Mouse (Mus musculus) brain, embryonic 18.5 days (tissue): ENCODE measurements around the gene Disc1.

ENCODE experiments used
- DNase-seq: peaks from one replicate; pipeline ENCODE4 v3.0.0-alpha.2; 2012; ENCODE audit warnings: low read depth, low spot score

Gene Disc1

GRCm38 (mm10) chr8:125053505-125054435, at the start of gene Disc1:
Gene Disc1 (plus strand): TSS chr8:125054195.
- no peak for DNase-seq

GRCm38 (mm10) chr8:125012695-125013627, 41.0 kb upstream of the Disc1 start, which contains the start of gene Tsnax:
Gene Tsnax (plus strand): TSS chr8:125012997.
- DNase-seq, result peak; percentile 84

DNA sequence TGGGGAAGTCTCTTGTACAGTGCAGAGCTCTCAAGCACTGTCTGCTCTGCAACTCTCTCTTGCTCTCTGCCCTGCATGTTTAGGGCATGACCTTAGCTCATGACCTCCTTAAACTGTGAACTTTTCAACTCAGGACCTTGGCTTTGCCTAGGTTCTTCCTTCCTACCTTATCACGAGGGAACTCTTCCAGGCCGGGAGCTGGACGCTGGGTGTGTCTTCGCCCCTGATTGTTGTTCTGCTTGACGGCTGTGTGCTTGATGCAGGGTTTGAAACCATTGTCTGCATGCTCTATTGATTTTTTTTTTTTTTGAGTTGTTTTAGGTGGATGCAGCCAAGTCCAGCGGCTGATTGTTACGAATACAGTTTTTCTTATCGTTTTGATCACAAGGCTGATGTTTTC, 29.9 kb upstream of the Disc1 start:
- no peak for DNase-seq

- DNase-seq, result no peak
Observed at GRCm38 (mm10) chr8:125027211-125027610, 26.8 kb upstream of the Disc1 start.

GRCm38 (mm10) chr8:125028841-125029240, 25.2 kb upstream of the Disc1 start:
- no peak for DNase-seq

DNA sequence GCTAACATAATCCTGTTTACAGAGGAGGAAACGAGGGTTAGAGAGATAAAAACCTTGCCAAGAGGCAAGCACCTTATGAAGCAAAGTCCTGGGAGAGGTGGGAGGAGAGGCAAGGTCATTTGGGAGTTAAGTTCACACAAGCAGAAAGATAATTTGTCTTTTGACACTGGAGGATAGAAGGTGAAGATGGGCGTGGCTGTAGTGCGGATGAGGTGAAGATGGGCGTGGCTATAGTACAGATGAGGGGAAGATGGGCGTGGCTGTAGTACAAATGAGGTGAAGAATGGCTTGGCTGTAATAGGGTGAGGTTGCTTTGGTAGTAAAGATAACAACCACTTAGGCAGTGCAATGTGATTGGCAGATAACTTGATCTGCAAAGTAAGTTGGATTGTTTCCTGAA, 22.7 kb upstream of the Disc1 start:
- DNase-seq, result no peak

DNA sequence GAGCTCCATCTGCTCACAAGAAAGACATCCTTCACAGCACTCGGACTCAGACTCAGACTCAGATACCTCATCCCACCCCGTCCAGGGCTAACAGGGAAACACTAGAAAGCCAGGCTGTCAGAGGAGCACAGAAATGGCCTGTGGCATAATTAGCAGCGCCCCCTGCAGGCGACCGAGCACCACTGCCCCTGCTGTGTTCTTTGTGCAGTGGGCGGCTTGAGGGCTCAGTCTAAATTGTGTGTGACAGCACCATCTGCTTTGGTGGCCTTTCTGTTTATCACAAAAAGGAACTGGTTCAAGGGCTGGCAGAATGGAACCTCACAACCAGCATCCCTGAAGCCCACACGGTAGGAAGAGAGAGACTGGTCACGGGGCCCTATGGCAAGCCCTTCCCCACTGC, 19.3 kb upstream of the Disc1 start:
- DNase-seq, result no peak

GRCm38 (mm10) chr8:125037081-125037480, 16.9 kb upstream of the Disc1 start:
- no peak for DNase-seq

DNA sequence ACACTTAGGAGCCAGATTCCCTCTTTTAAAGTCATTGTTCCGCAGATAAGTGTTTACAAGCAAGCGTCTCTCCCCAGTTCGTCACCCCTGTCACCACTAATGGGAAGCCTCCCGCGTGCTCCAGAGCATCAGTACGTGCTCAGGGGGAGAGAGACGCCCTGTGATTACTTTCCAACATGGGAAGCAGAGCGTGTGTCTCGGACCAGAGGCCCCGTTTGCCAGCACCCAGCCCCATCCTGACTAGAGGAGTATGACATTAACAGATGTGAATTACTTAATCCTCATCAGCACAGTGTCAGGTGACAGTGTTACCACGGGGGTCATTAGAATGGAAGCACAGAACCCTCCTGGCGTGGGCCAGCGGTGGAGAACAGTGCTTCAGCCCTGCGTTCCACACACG, 15.3 kb upstream of the Disc1 start:
- DNase-seq, result no peak

- no peak for DNase-seq
Observed at GRCm38 (mm10) chr8:125040587-125041375, 13.2 kb upstream of the Disc1 start.

DNA sequence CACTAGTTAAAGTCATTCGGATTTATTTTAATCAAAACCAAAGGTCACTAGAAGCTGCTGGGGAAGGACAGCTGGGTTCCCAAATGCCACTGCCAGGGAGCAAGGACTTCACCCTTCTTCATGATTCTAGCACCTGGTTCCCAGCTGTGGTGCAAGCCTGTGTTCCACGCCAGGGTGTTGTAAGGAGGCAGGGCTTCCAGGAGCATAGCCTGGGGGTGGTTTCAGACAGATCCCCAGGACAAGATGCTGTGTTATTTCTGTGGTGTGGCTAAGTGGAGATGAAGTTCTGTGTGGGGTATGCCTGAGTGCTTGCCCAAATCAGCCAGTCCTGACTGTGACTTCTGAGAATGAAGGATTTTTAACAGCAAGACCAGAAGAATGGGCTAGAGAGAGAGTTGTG, 12.5 kb upstream of the Disc1 start:
- DNase-seq, result no peak

GRCm38 (mm10) chr8:125043394-125043793, 10.6 kb upstream of the Disc1 start:
- no peak for DNase-seq

DNA sequence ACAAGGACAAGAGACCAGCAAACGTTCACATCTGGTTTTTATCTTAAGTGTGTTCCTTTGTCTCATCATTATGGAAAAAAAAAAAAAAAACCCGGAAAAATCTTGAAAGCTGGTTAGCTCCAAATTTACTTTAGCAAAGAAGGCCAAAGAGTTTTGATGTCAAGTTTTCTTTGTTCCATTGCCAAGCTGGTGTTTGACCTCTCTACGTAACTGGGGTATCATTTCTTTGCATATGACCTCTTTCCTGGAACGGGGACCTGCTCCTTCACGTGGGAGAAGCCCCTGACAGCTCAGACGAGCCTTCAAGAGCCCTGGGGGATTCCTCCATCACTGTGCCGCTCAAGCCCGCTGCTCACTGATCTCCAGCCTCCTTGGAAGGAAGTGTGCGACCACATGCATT, 10.1 kb upstream of the Disc1 start:
- no peak for DNase-seq

- DNase-seq, result no peak
Observed at GRCm38 (mm10) chr8:125045760-125046159, 8.2 kb upstream of the Disc1 start.

DNA sequence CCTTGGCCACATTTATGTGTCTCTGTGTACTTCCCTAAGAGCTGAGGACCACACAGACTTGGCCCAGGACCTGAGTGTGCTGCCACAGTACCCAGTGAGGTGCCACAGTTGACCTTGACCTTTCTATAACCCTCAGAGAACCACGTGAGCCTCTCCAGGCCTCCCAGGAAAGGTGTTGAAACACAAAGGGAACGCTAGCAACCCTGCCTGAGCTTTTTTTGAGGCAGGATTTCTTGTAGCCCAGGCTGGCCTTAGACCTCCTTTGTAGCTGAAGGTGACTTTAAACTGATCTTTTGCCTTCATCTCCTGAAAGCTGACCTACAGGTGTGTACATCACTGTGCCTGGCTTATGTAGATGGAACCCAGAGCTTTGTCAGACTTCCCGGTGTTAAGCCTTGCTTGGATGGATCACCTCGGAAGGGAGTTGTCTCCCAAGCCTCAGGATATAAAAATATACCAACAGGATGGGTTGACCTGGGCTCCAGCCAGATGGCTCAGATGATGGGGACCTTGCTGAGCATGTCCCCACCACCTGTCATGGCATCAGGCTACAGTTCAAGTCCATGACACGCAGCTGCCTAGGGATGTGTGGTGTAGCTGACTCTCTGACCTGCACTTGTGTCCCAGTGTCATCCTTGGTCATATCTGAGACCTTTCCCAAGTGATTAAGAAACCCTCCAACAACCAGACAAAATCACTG, 4.8 kb upstream of the Disc1 start:
- DNase-seq, result no peak

GRCm38 (mm10) chr8:125049826-125050225, 4.2 kb upstream of the Disc1 start:
- no peak for DNase-seq

- DNase-seq, result no peak
Observed at GRCm38 (mm10) chr8:125052026-125052425, 2.0 kb upstream of the Disc1 start.

DNA sequence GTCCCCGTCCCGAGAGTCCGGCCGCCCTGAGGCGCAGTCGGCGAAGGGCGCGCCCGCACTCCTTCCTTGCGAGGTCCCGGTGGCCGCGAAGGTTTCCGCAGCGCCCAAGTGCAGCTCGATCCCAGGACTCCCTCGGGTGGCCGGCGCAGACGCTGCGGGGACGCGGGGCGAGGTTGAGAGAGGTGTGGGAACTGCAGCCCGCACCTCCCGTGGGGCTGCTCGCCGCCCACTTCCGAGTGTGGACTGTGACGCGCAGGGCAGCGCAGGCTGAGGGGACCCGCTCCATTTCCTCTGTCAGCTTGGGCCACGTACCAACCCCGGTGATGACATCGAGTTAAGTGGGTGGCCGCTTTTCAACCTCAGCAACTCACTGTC, 428 bp downstream of the Disc1 start:
- no peak for DNase-seq

DNA sequence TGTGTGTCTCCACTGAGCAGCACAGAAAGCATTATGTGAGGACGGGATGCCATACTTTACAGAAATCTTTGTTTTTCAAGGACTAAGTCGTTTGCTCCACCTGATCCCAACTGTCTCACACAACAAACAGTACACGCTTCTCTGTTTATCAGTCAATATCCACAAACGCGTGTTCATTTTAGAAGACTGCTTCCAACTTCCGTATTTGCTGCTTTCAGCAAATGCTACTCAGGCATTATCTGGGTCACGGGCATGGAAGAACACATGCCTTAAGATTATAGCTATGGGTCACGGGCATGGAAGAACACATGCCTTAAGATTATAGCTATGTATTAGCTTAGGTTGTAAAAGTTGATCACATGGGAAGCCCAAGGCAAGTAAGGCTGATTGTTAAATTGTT, 6.9 kb downstream of the Disc1 start:
- DNase-seq, result no peak

- DNase-seq, result no peak
Observed at GRCm38 (mm10) chr8:125065596-125065995, 11.6 kb downstream of the Disc1 start.
